Mouse (Mus musculus) ES-E14 (cell line): ENCODE measurements at regions not wholly inside any gene's neighbourhood (a gene's known extent, or its start where the extent isn't known, plus 50 kb on each side); places are given as distances from the start of the nearest gene placed in this dataset.

Source experiments
- CHD2 ChIP-seq: IDR thresholded peaks from 2 replicates; pipeline ENCODE4 v1.6.1; 2014; ENCODE audit warnings: mild to moderate bottlenecking, low read depth, low read length, inconsistent platforms
- HCFC1 ChIP-seq: IDR thresholded peaks from 2 replicates; pipeline ENCODE4 v1.6.1; 2012; ENCODE audit warnings: low read length, inconsistent platforms, borderline replicate concordance; ENCODE audit not compliant: insufficient read depth
- ZC3H11A ChIP-seq: IDR thresholded peaks from 2 replicates; pipeline ENCODE4 v1.6.1; 2012; ENCODE audit warnings: low read depth, mild to moderate bottlenecking, inconsistent platforms, low read length, borderline replicate concordance
- ZNF384 ChIP-seq: IDR thresholded peaks from 2 replicates; pipeline ENCODE4 v1.6.1; 2012; ENCODE audit warnings: low read depth, low read length, inconsistent platforms

DNA sequence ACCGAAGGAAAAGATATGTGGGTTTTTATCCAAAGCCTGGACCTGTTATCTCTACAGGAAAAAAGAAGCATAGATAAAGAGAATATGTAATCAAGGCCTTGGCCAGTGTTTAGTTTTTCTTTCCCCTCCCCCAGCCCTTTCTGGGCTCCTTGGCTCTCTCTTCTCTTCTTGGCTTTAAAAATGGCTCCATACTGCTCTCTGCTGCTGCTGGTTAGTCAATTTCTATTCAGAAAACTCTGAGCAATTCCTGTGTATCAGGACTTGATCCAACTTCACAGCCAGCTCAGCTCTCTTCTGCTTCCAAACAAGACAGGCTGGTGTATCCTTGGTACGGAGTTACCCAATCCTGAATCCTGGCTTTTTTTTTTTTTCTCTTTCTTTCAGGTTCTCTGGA is 689.4 kb upstream of the Ptbp2 start:
- TF ChIP-seq HCFC1 (no peak), CHD2 (no peak), ZC3H11A (no peak), ZNF384 (no peak)
